Mouse (Mus musculus) liver, embryonic 14.5 days (tissue): ENCODE measurements around the gene Pdc. TPM values are rescaled to one million over a fixed set of nuclear protein-coding genes. Genes with fewer than 3 reads are reported as not detected.
A peak's percentile ranks its signal among the peaks of the same experiment; 100 is the strongest.

Source experiments
- ATAC-seq: fragments of 200-750 bp; cut with Nextera tagmentation; 2 replicates; pipeline ENCODE4 v1.8.0; 2017; ENCODE audit warnings: moderate number of reproducible peaks, mild to moderate bottlenecking, moderate library complexity; ENCODE audit not compliant: insufficient read depth
- DNase-seq, 3 experiments: peaks; one replicate each; pipeline ENCODE4 v3.0.0-alpha.2; 2012 to 2013; ENCODE audit warnings: low read depth in 3 of 3, low spot score in 3 of 3
- H3K27ac ChIP-seq: fragments of 300-500 bp; sonication (generic); 2 replicates; pipeline ENCODE4 v1.5.1; 2014; ENCODE audit warnings: moderate library complexity, mild to moderate bottlenecking, control low read depth, inconsistent platforms
- H3K27me3 ChIP-seq: fragments of 300-500 bp; sonication (generic); 2 replicates; pipeline ENCODE4 v1.6.1; 2014; ENCODE audit warnings: mild to moderate bottlenecking, low read length, moderate library complexity; ENCODE audit not compliant: control insufficient read depth, insufficient read depth
- H3K36me3 ChIP-seq: fragments of 300-500 bp; sonication (generic); replicated peaks from 2 replicates; pipeline ENCODE4 v1.6.1; 2014; ENCODE audit warnings: low read depth; ENCODE audit not compliant: control insufficient read depth, insufficient read depth
- H3K4me1 ChIP-seq, 2 experiments: fragments of 200-500 bp in 1 of 2; fragments of 300-500 bp in 1 of 2; sonication (generic) in 1 of 2; replicated peaks; 2 replicates each; pipeline ENCODE4 v1.6.1; 2012 to 2014; ENCODE audit warnings: antibody characterized with exemption in 1 of 2, inconsistent platforms in 1 of 2, low read length in 1 of 2; ENCODE audit not compliant: control insufficient read depth in 2 of 2, insufficient read depth in 2 of 2
- H3K4me2 ChIP-seq: fragments of 300-500 bp; sonication (generic); 2 replicates; pipeline ENCODE4 v1.6.1; 2014; ENCODE audit warnings: low read depth, mild to moderate bottlenecking, control low read depth, moderate library complexity
- H3K4me3 ChIP-seq, 2 experiments: fragments of 200-500 bp in 1 of 2; fragments of 300-500 bp in 1 of 2; sonication (generic) in 1 of 2; 2 replicates each; pipeline ENCODE4 v1.5.1; 2012 to 2014; ENCODE audit warnings: low read depth in 2 of 2, low read length in 2 of 2, mild to moderate bottlenecking in 2 of 2, control low read depth in 1 of 2, inconsistent platforms in 1 of 2, moderate library complexity in 1 of 2; ENCODE audit not compliant: insufficient read depth in 1 of 2
- H3K9ac ChIP-seq: fragments of 300-500 bp; sonication (generic); replicated peaks from 2 replicates; pipeline ENCODE4 v1.6.1; 2014; ENCODE audit warnings: mild to moderate bottlenecking, control low read depth, moderate library complexity
- H3K9me3 ChIP-seq: fragments of 300-500 bp; sonication (generic); 2 replicates; pipeline ENCODE4 v1.6.1; 2016; ENCODE audit warnings: low read length, mixed read lengths; ENCODE audit not compliant: control insufficient read depth
- CTCF ChIP-seq: IDR thresholded peaks from 2 replicates; pipeline ENCODE4 v1.5.1; 2016; ENCODE audit warnings: antibody characterized with exemption, low read depth, control low read depth
- EP300 ChIP-seq: IDR thresholded peaks from 2 replicates; pipeline ENCODE4 v1.6.1; 2016; ENCODE audit warnings: antibody characterized with exemption, low read depth
- WGBS: fragments of 180-500 bp; shearing (Covaris S2); extraction: QIAGEN DNeasy Blood & Tissue Kit; methylation state at CpG from one replicate; pipeline ENCODE4 v1.1.7; 2014; ENCODE audit not compliant: insufficient replicate concordance; 5-methylcytosine and 5-hydroxymethylcytosine counted together
- polyA plus RNA-seq, 2 experiments: library from polyadenylated mRNA; depleted of rRNA in 1 of 2; stranded (reverse) in 1 of 2; unstranded in 1 of 2; fragments of >200 nt; fragmentation: Nextera tagmentation in 1 of 2; extraction: Ambion mirVana in 1 of 2; gene quantifications; 2 replicates each; pipeline versions ENCODE4 v1.2.1 to v1.2.3; 2012 to 2014

Pdc gene
- polyA plus RNA-seq, 2 experiments: not detected

GRCm38 (mm10) chr1:150372895-150373294 is 53.7 kb downstream of the Pdc start:
- no peak overlapping the region for H3K9ac ChIP-seq
- TF ChIP-seq EP300 (no peak), CTCF (peak; percentile 34; the same call in 1 of the 2 replicates)
- H3K4me3 ChIP-seq: no peak overlapping the region
- H3K9me3 ChIP-seq: no peaks in the 10 kb centered on the region
- DNase-seq (peak in 1 of 3 experiments; percentile 13), ATAC-seq (no peak)
- no peaks in the 10 kb centered on the region for H3K27me3 ChIP-seq
- 70% methylated on average over 3 of the region's 3 CpGs for WGBS
- no peak overlapping the region for H3K4me2 ChIP-seq
- no peak overlapping the region for H3K27ac ChIP-seq
- no peaks in the 10 kb centered on the region for H3K4me1 ChIP-seq
- no peaks in the 10 kb centered on the region for H3K36me3 ChIP-seq

GRCm38 (mm10) chr1:150374247-150374646 is 55.0 kb downstream of the Pdc start:
- H3K4me2 ChIP-seq: no peak overlapping the region
- 73% methylated on average over 2 of the region's 2 CpGs for WGBS
- TF ChIP-seq EP300 (no peak), CTCF (no peak)
- H3K36me3 ChIP-seq: no peaks in the 10 kb centered on the region
- no peak overlapping the region for H3K9ac ChIP-seq
- no peaks in the 10 kb centered on the region for H3K4me1 ChIP-seq
- no peak for ATAC-seq
- no peak overlapping the region for H3K4me3 ChIP-seq
- DNase-seq: no peak
- no peaks in the 10 kb centered on the region for H3K9me3 ChIP-seq
- no peak overlapping the region for H3K27ac ChIP-seq
- no peaks in the 10 kb centered on the region for H3K27me3 ChIP-seq

Other genes with a start within 250 kb of the Pdc start
- 0.02 TPM in 2 replicates for gene Ptgs2, start 219.4 kb upstream of the Pdc start, polyA plus RNA-seq (2012; rRNA removed)
- gene Ptgs2, start 219.4 kb upstream of the Pdc start, polyA plus RNA-seq (2014; fragmentation: Nextera tagmentation; extraction: Ambion mirVana): 0.03 and 0.04 TPM in 2 replicates
- 47.2 and 64.0 TPM in 2 replicates for gene Tpr, start 73.4 kb downstream of the Pdc start, polyA plus RNA-seq (2012; rRNA removed)
- gene Tpr, start 73.4 kb downstream of the Pdc start, polyA plus RNA-seq (2014; fragmentation: Nextera tagmentation; extraction: Ambion mirVana): 71.4 and 72.3 TPM in 2 replicates
- 4.9 and 10.6 TPM in 2 replicates for gene Odr4, start 73.7 kb downstream of the Pdc start, polyA plus RNA-seq (2012; rRNA removed)
- 13.9 and 16.4 TPM in 2 replicates for gene Odr4, start 73.7 kb downstream of the Pdc start, polyA plus RNA-seq (2014; fragmentation: Nextera tagmentation; extraction: Ambion mirVana)
- 0.17 and 0.19 TPM in 2 replicates for gene Prg4, start 146.7 kb downstream of the Pdc start, polyA plus RNA-seq (2012; rRNA removed)
- 0.24 and 0.33 TPM in 2 replicates for gene Prg4, start 146.7 kb downstream of the Pdc start, polyA plus RNA-seq (2014; fragmentation: Nextera tagmentation; extraction: Ambion mirVana)